Mouse (Mus musculus) liver, postnatal 0 days (tissue): ENCODE results near the gene Rad23a. TPM values are rescaled to one million over a fixed set of nuclear protein-coding genes. Genes with fewer than 3 reads are reported as not detected.

Experiments used
- ATAC-seq: fragments of 200-750 bp; cut with Nextera tagmentation; 2 replicates; pipeline ENCODE4 v1.8.0; 2017; ENCODE audit warnings: mild to moderate bottlenecking, moderate library complexity
- DNase-seq: peaks from one replicate; pipeline ENCODE4 v3.0.0-alpha.2; 2016
- H3K27ac ChIP-seq: fragments of 300-500 bp; sonication (generic); 2 replicates; pipeline ENCODE4 v1.5.1; 2014; ENCODE audit warnings: antibody characterized with exemption, moderate library complexity, mild to moderate bottlenecking, low read depth
- H3K27me3 ChIP-seq: fragments of 300-500 bp; sonication (generic); 2 replicates; pipeline ENCODE4 v1.6.1; 2014; ENCODE audit warnings: low read length, control low read depth, mixed read lengths; ENCODE audit not compliant: insufficient read depth
- H3K36me3 ChIP-seq: fragments of 300-500 bp; sonication (generic); replicated peaks from 2 replicates; pipeline ENCODE4 v1.6.1; 2014; ENCODE audit warnings: mild to moderate bottlenecking, control low read depth, low read length, moderate library complexity, mixed read lengths; ENCODE audit not compliant: insufficient read depth
- H3K4me1 ChIP-seq: fragments of 300-500 bp; sonication (generic); 2 replicates; pipeline ENCODE4 v1.6.1; 2014; ENCODE audit warnings: antibody characterized with exemption, mild to moderate bottlenecking, control low read depth; ENCODE audit not compliant: insufficient read depth
- H3K4me2 ChIP-seq: fragments of 300-500 bp; sonication (generic); 2 replicates; pipeline ENCODE4 v1.6.1; 2014; ENCODE audit warnings: low read depth, mild to moderate bottlenecking, low read length, moderate library complexity, mixed read lengths
- H3K4me3 ChIP-seq: fragments of 300-500 bp; sonication (generic); 2 replicates; pipeline ENCODE4 v1.5.1; 2014; ENCODE audit warnings: low read depth, low read length
- H3K9ac ChIP-seq: fragments of 300-500 bp; sonication (generic); replicated peaks from 2 replicates; pipeline ENCODE4 v1.6.1; 2014; ENCODE audit warnings: mild to moderate bottlenecking, moderate library complexity
- H3K9me3 ChIP-seq: fragments of 300-500 bp; sonication (generic); 2 replicates; pipeline ENCODE4 v1.6.1; 2016; ENCODE audit warnings: mild to moderate bottlenecking, control low read depth, low read length, mixed read lengths
- CTCF ChIP-seq: sonication (generic); IDR thresholded peaks from 2 replicates; pipeline ENCODE4 v1.5.1; 2016; ENCODE audit warnings: antibody characterized with exemption, low read depth
- EP300 ChIP-seq: IDR thresholded peaks from 2 replicates; pipeline ENCODE4 v1.6.1; 2016; ENCODE audit warnings: antibody characterized with exemption, low read depth, mild to moderate bottlenecking
- WGBS: fragments of 180-500 bp; shearing (Covaris S2); extraction: QIAGEN DNeasy Blood & Tissue Kit; methylation state at CpG from one replicate; pipeline ENCODE4 v1.1.7; 2014; ENCODE audit not compliant: insufficient replicate concordance; 5-methylcytosine and 5-hydroxymethylcytosine counted together
- polyA plus RNA-seq: library from polyadenylated mRNA; unstranded; fragments of >200 nt; fragmentation: Nextera tagmentation; extraction: Ambion mirVana; gene quantifications from 2 replicates; pipeline ENCODE4 v1.2.1, GENCODE M21; 2015

The Rad23a gene
- polyA plus RNA-seq, 1 experiment from 2014 or later = 164 TPM

- peak overlapping the region; percentile 38 for H3K4me3 ChIP-seq
- ATAC-seq = no peak
- H3K9me3 ChIP-seq = no peaks in the 10 kb centered on the region
- H3K36me3 ChIP-seq = no peaks in the 10 kb centered on the region
- no peak overlapping the region for H3K9ac ChIP-seq
- H3K27me3 ChIP-seq = peaks cover 14% of the 10 kb centered on the region
- 37% methylated on average over 10 of the region's 10 CpGs for WGBS
- peaks cover 15% of the 10 kb centered on the region for H3K4me1 ChIP-seq
- no peak for TF ChIP-seq EP300
- no peak for TF ChIP-seq CTCF
- H3K27ac ChIP-seq = no peak overlapping the region
- peak overlapping the region; percentile 68 for H3K4me2 ChIP-seq
- DNase-seq = no peak
Observed at GRCm38 (mm10) chr8:84811303-84811702, 29.2 kb downstream of the Rad23a start.

- peak overlapping the region; percentile 38 for H3K4me3 ChIP-seq
- WGBS = under 1% methylated on average over 23 of the region's 32 CpGs
Observed at GRCm38 (mm10) chr8:84810896-84811295, 29.6 kb downstream of the Rad23a start.

DNA sequence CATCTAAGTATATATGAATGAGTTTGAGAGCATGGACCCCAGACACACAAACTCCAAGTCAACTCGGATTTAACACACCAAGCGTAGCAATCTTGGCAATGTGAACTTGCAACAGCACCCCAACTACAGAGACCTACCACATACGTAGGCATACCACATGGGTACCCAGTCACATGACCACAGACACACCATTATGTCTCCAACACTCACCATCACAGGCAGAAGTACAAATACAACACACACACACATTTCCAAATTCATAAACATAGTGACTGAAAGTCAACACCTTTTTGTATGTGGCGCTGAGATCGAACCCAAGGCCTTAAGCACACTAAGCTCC lies 30.6 kb downstream of the Rad23a start:
- no peaks in the 10 kb centered on the region for H3K36me3 ChIP-seq
- ATAC-seq (no peak), DNase-seq (no peak)
- no peaks in the 10 kb centered on the region for H3K9me3 ChIP-seq
- no peak overlapping the region for H3K4me2 ChIP-seq
- WGBS = 76% methylated on average over 5 of the region's 5 CpGs
- H3K27me3 ChIP-seq = peaks cover 16% of the 10 kb centered on the region
- TF ChIP-seq CTCF (no peak), EP300 (no peak)
- H3K9ac ChIP-seq = no peak overlapping the region
- H3K4me1 ChIP-seq = peaks cover 7% of the 10 kb centered on the region
- H3K27ac ChIP-seq = no peak overlapping the region
- no peak overlapping the region for H3K4me3 ChIP-seq

More at GRCm38 (mm10) chr8:84810896-84811295, 29.6 kb downstream of the Rad23a start:
- peaks cover 14% of the 10 kb centered on the region for H3K27me3 ChIP-seq
- DNase-seq (peak; percentile 94), ATAC-seq (peak; percentile 67)
- no peak overlapping the region for H3K27ac ChIP-seq
- H3K9me3 ChIP-seq = no peaks in the 10 kb centered on the region
- peak overlapping the region; percentile 68 for H3K4me2 ChIP-seq
- H3K9ac ChIP-seq = no peak overlapping the region
- TF ChIP-seq EP300 (no peak), CTCF (peak; percentile 88)
- no peaks in the 10 kb centered on the region for H3K36me3 ChIP-seq
- H3K4me1 ChIP-seq = peaks cover 15% of the 10 kb centered on the region

DNA sequence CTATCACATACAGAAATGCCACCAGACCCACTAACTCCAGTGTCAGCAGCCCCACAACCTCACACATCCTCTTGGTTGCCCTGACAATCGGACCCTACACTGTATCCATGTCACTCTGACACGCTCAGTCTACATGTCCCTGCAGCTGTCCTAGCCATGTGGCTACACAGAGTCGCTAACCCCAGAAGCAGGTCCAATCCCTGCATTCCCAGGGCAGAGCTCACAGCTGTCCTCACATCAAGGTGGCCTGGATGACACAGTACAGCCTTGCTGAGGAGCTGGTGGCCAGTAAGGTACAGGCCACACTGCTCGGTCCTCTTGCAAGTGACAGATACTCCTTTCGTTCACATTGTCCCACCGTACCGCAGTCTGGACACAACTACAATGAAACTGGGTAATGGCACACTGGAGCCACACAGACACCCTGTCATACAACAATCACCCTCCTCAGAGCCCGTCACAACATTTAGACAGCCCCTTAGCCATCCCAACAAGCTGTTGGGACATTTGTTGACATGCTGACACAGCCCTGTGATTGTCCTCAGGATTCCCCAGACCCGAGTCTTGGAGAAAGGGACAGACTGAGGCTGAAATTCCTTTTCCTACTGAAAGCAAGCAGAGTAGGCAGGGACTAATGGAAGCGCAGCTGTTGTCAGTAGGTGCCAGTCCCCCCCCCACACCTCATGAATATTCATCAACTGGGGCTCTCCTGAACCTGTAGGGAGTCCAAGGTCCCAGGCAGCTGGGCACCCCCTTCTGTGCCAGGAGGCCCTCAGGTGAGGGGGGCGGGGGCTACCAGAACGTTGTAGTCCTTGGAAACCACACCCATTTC lies 31.1 kb downstream of the Rad23a start:
- H3K27me3 ChIP-seq = peaks cover 16% of the 10 kb centered on the region
- no peak overlapping the region for H3K9ac ChIP-seq
- DNase-seq (no peak), ATAC-seq (no peak)
- TF ChIP-seq CTCF (no peak), EP300 (no peak)
- no peak overlapping the region for H3K27ac ChIP-seq
- no peaks in the 10 kb centered on the region for H3K9me3 ChIP-seq
- H3K36me3 ChIP-seq = no peaks in the 10 kb centered on the region
- H3K4me1 ChIP-seq = peaks cover 7% of the 10 kb centered on the region
- H3K4me3 ChIP-seq = no peak overlapping the region
- WGBS = 70% methylated on average over 12 of the region's 12 CpGs
- H3K4me2 ChIP-seq = no peak overlapping the region

- peaks cover 7% of the 10 kb centered on the region for H3K27me3 ChIP-seq
- DNase-seq (no peak), ATAC-seq (no peak)
- H3K36me3 ChIP-seq = no peaks in the 10 kb centered on the region
- TF ChIP-seq EP300 (no peak), CTCF (peak; percentile 30)
- H3K9me3 ChIP-seq = no peaks in the 10 kb centered on the region
- peaks cover 4% of the 10 kb centered on the region for H3K4me1 ChIP-seq
- H3K27ac ChIP-seq = no peak overlapping the region
- no peak overlapping the region for H3K9ac ChIP-seq
- H3K4me3 ChIP-seq = no peak overlapping the region
- WGBS = 91% methylated on average over 5 of the region's 5 CpGs
- H3K4me2 ChIP-seq = no peak overlapping the region
Observed at GRCm38 (mm10) chr8:84806031-84806430, 34.4 kb downstream of the Rad23a start.

- peak within 1 kb of the TSS; percentile 60 for H3K4me3 ChIP-seq
- peaks cover 10% of the 10 kb centered on the region for H3K4me1 ChIP-seq
- TF ChIP-seq CTCF (no peak), EP300 (no peak)
- no peaks in the 10 kb centered on the region for H3K36me3 ChIP-seq
- H3K27me3 ChIP-seq = peaks cover 23% of the 10 kb centered on the region
- H3K9ac ChIP-seq = peak within 1 kb of the TSS; percentile 81
- WGBS = 2% methylated on average over 34 of the region's 125 CpGs
- H3K9me3 ChIP-seq = no peaks in the 10 kb centered on the region
- ATAC-seq (peak; percentile 62), DNase-seq (peak; percentile 76)
- peak within 1 kb of the TSS; percentile 79 for H3K4me2 ChIP-seq
- peak within 1 kb of the TSS; percentile 77 for H3K27ac ChIP-seq
Observed at GRCm38 (mm10) chr8:84799999-84800831, 40.2 kb downstream of the Rad23a start, which contains the start of gene Nfix. Gene Nfix (minus strand): TSS chr8:84800344.
